Mouse (Mus musculus): ENCODE data around the gene Stox1. TPM values are rescaled to one million over a fixed set of nuclear protein-coding genes. Genes with fewer than 3 reads are reported as not detected.

The Stox1 gene
- 3.1 TPM for polyA plus RNA-seq (2014; fragmentation: Illumina TruSeq; extraction: RNeasy Lipid Tissue Mini Kit (QIAGEN cat#74804); ENCODE audit: insufficient read depth, low read depth, low replicate concordance)

DNA sequence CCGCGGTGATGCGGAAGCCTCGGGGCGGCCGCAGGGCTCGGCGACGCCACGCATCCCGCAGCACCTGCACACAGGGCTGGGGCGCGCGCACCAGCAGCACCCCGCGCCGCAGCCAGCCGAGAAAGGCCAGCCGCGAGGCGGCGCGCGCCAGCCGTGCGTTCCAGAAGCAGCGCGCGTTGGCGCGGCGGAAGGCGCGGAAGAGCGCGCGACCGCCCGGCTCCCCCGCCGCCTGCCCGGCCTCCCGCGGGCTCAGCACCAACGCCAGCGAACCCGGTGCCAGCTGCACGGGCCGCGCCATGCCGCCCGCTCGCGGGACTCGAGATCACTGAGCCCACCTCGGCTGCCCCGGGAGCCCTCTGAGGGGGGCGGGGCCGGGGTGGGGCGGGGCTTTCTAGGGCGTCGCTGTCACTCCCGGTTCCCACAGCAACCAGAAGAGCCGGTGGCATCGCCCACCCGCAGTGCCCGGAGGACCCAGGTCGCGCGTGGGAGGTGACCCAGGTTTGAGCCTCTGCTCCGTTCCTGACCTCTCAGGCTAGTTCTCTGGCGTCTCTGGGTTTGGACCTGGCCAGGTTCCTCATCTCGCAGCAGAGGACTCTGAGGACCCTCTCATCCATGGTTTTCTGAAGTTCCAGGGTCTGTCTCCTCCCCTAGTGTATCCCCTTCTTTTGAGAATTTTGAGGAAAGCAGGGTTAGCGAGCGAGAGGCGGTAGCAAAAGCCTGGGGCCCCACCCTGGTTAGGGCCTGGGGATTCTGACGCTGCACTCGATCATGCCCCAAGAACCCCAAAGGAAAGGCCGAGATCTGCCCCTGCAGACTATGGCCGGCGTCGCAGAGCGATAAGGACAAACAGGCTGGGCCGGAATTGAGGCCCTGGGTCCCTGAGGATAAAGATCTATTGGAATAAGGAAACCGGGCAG is at the start of gene Stox1:
TSS of gene Stox1 (minus strand) at position 358 of the 917 bp plus-strand sequence.

DNA sequence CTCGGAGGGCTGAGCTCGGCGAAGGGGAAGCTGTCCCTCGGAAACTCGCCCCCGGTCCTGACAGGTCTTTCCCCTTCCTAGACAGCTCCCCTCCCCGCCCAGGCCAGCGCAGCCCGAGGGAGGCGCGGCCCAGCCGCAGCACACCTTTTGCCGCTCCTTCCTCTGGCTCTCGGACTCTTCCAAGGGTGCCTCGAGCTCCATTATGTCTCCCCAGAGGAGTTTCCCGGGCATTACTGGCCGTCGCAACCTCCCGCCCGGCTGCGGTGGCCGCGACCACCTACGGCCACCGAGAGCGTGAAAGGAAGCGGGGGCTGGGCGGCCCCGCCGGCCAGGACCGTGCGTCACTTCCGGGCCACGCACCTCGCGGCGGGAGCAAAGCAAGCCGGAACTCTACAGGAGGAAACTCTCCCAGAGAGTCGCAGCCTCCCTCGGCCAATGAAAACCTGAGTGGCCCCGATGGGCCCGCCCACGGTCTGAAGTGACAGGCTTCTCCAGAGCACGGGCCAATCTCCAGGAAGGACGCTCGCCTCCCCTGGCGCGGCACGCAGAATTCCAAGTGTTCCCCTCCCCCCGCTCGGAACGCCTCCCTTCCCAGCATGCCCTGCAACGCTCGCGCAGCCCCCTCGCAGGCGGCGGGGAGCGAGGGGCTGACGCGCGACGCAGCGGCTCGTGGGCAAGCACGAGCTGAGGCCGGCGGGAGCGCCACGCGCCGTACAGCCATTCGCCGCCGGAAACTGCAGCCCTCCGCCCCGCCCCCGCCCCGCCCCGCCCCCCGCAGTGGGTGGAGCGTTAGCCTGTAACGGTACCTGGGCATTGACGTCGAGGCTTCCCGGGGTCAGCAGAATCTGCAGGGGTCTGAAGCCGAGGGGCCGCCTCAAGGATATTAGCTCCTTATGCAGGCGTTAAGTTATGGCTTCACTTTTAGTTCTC is 74.8 kb downstream of the Stox1 start, which contains the start of gene Ddx50:
TSS of gene Ddx50 (minus strand) at position 338 of the 930 bp plus-strand sequence.

Other genes with a start within 250 kb of the Stox1 start
- 33.3 TPM for gene Vps26a, start 239.3 kb downstream of the Stox1 start, polyA plus RNA-seq (2014; fragmentation: Illumina TruSeq; extraction: RNeasy Lipid Tissue Mini Kit (QIAGEN cat#74804); ENCODE audit: insufficient read depth, low read depth, low replicate concordance)
- gene Srgn, start 198.7 kb downstream of the Stox1 start, polyA plus RNA-seq (2014; fragmentation: Illumina TruSeq; extraction: RNeasy Lipid Tissue Mini Kit (QIAGEN cat#74804); ENCODE audit: insufficient read depth, low read depth, low replicate concordance), result 199 TPM
- 24.5 TPM for gene Kif1bp, start 147.7 kb downstream of the Stox1 start, polyA plus RNA-seq (2014; fragmentation: Illumina TruSeq; extraction: RNeasy Lipid Tissue Mini Kit (QIAGEN cat#74804); ENCODE audit: insufficient read depth, low read depth, low replicate concordance)
- 16.6 TPM for gene Ddx21, start 123.8 kb downstream of the Stox1 start, polyA plus RNA-seq (2014; fragmentation: Illumina TruSeq; extraction: RNeasy Lipid Tissue Mini Kit (QIAGEN cat#74804); ENCODE audit: insufficient read depth, low read depth, low replicate concordance)
- 53.1 TPM for gene Ddx50, start 74.9 kb downstream of the Stox1 start, polyA plus RNA-seq (2014; fragmentation: Illumina TruSeq; extraction: RNeasy Lipid Tissue Mini Kit (QIAGEN cat#74804); ENCODE audit: insufficient read depth, low read depth, low replicate concordance)
- gene Ccar1, start 66.2 kb upstream of the Stox1 start, polyA plus RNA-seq (2014; fragmentation: Illumina TruSeq; extraction: RNeasy Lipid Tissue Mini Kit (QIAGEN cat#74804); ENCODE audit: insufficient read depth, low read depth, low replicate concordance), result 14.0 TPM
- 0.30 TPM for gene Tet1, start 182.9 kb upstream of the Stox1 start, polyA plus RNA-seq (2014; fragmentation: Illumina TruSeq; extraction: RNeasy Lipid Tissue Mini Kit (QIAGEN cat#74804); ENCODE audit: insufficient read depth, low read depth, low replicate concordance)
- 11.1 TPM for gene Slc25a16, start 194.5 kb upstream of the Stox1 start, polyA plus RNA-seq (2014; fragmentation: Illumina TruSeq; extraction: RNeasy Lipid Tissue Mini Kit (QIAGEN cat#74804); ENCODE audit: insufficient read depth, low read depth, low replicate concordance)
- gene Dna2, start 220.9 kb upstream of the Stox1 start, polyA plus RNA-seq (2014; fragmentation: Illumina TruSeq; extraction: RNeasy Lipid Tissue Mini Kit (QIAGEN cat#74804); ENCODE audit: insufficient read depth, low read depth, low replicate concordance), result 1.9 TPM